Mouse (Mus musculus) liver, adult 2 months (tissue): ENCODE measurements around the gene Lap3. TPM values are rescaled to one million over a fixed set of nuclear protein-coding genes. Genes with fewer than 3 reads are reported as not detected.
A peak's percentile ranks its signal among the peaks of the same experiment; 100 is the strongest.

Experiments used
- DNase-seq: peaks from one replicate; pipeline ENCODE4 v3.0.0-alpha.2; 2011; ENCODE audit warnings: low read depth, low spot score; ENCODE audit errors: extremely low read depth
- H3K27ac ChIP-seq: fragments of 200-500 bp; replicated peaks from 2 replicates; pipeline ENCODE4 v1.5.1; 2012; ENCODE audit warnings: low read depth, mild to moderate bottlenecking, control low read depth, inconsistent platforms, low read length; ENCODE audit not compliant: insufficient read depth
- H3K27me3 ChIP-seq: fragments of 200-500 bp; 2 replicates; pipeline ENCODE4 v1.6.1; 2012; ENCODE audit warnings: mild to moderate bottlenecking, moderate library complexity, low read length, inconsistent platforms; ENCODE audit not compliant: control insufficient read depth, insufficient read depth
- H3K36me3 ChIP-seq: fragments of 200-500 bp; 2 replicates; pipeline ENCODE4 v1.6.1; 2012; ENCODE audit warnings: low read length, inconsistent platforms; ENCODE audit not compliant: control insufficient read depth, insufficient read depth
- H3K4me1 ChIP-seq: fragments of 200-500 bp; 2 replicates; pipeline ENCODE4 v1.6.1; 2011; ENCODE audit warnings: low read length; ENCODE audit not compliant: control insufficient read depth, insufficient read depth
- H3K4me3 ChIP-seq: fragments of 200-500 bp; 2 replicates; pipeline ENCODE4 v1.5.1; 2011; ENCODE audit warnings: low read depth, mild to moderate bottlenecking, control low read depth, low read length, moderate library complexity; ENCODE audit not compliant: insufficient read depth
- H3K79me2 ChIP-seq: fragments of 200-500 bp; 2 replicates; pipeline ENCODE4 v1.6.1; 2012; ENCODE audit warnings: inconsistent platforms, mild to moderate bottlenecking, low read length, moderate library complexity; ENCODE audit not compliant: control insufficient read depth, insufficient read depth
- H3K9ac ChIP-seq: fragments of 200-500 bp; 2 replicates; pipeline ENCODE4 v1.6.1; 2012; ENCODE audit warnings: low read depth, mild to moderate bottlenecking, control low read depth, inconsistent platforms, low read length
- CTCF ChIP-seq: fragments of 200-500 bp; IDR thresholded peaks from 2 replicates; pipeline ENCODE4 v1.5.1; 2011; ENCODE audit warnings: low read depth, low read length, control low read depth
- POLR2A ChIP-seq: fragments of 200-500 bp; IDR thresholded peaks from 2 replicates; pipeline ENCODE4 v1.6.1; 2011; ENCODE audit warnings: low read length, control low read depth; ENCODE audit not compliant: insufficient read depth; ENCODE audit errors: extremely low read depth
- WGBS: fragments of 180-500 bp; shearing (Covaris S2); methylation state at CpG from one replicate; pipeline ENCODE4 v1.1.7; 2018; 5-methylcytosine and 5-hydroxymethylcytosine counted together
- polyA plus RNA-seq: library from polyadenylated mRNA; depleted of rRNA; stranded (reverse); fragments of >200 nt; gene quantifications from 2 replicates; pipeline ENCODE4 v1.2.3, GENCODE M21; 2012
- total RNA-seq: library from RNA; depleted of rRNA; stranded (reverse); fragments of >200 nt; gene quantifications from 2 replicates; pipeline ENCODE4 v1.2.3, GENCODE M21; 2014

Gene Lap3
- total and polyA plus RNA-seq, 2 experiments, result 92.9 to 300 TPM

- no peak for DNase-seq
- H3K79me2 ChIP-seq, result peaks cover 5% of the 10 kb centered on the region; the same call in 1 of the 2 replicates
- no peaks in the 10 kb centered on the region for H3K27me3 ChIP-seq
- no peak overlapping the region for H3K27ac ChIP-seq
- TF ChIP-seq CTCF (no peak), POLR2A (no peak)
- WGBS, result 94% methylated on average over 4 of the region's 4 CpGs
- H3K9ac ChIP-seq, result no peak overlapping the region
- no peak overlapping the region for H3K4me3 ChIP-seq
- H3K36me3 ChIP-seq, result peaks cover 52% of the 10 kb centered on the region
- no peaks in the 10 kb centered on the region for H3K4me1 ChIP-seq
These were observed 33.2 kb downstream of the Lap3 start for GRCm38 (mm10) chr5:45526338-45526737.

DNA sequence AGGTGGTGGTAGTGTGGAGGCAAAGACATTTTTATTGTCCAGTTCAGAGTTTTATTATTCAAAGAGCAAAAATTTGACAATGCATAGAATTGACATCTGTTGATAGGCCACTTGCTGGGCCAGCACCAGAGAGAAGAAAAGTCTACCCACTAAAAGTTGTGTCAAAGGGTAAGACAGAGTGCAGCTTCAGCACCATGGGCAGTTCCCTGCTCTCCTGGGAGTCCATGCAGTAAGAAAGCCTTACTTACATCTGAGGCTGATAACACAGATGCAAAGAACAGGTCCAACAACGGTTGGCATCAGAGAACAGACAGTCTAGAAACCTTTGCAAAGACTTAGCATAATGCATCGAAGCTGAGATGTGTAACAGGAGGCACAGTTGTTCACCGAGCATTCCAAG is 36.5 kb downstream of the Lap3 start:
- peaks cover 4% of the 10 kb centered on the region for H3K4me1 ChIP-seq
- H3K27me3 ChIP-seq, result no peaks in the 10 kb centered on the region
- peaks cover 42% of the 10 kb centered on the region for H3K36me3 ChIP-seq
- no peak for TF ChIP-seq POLR2A
- TF ChIP-seq CTCF, result no peak
- no peak overlapping the region for H3K27ac ChIP-seq
- H3K4me3 ChIP-seq, result no peak overlapping the region
- no peaks in the 10 kb centered on the region for H3K79me2 ChIP-seq
- no peak overlapping the region for H3K9ac ChIP-seq
- WGBS, result 89% methylated on average over 3 of the region's 3 CpGs
- no peak for DNase-seq

DNA sequence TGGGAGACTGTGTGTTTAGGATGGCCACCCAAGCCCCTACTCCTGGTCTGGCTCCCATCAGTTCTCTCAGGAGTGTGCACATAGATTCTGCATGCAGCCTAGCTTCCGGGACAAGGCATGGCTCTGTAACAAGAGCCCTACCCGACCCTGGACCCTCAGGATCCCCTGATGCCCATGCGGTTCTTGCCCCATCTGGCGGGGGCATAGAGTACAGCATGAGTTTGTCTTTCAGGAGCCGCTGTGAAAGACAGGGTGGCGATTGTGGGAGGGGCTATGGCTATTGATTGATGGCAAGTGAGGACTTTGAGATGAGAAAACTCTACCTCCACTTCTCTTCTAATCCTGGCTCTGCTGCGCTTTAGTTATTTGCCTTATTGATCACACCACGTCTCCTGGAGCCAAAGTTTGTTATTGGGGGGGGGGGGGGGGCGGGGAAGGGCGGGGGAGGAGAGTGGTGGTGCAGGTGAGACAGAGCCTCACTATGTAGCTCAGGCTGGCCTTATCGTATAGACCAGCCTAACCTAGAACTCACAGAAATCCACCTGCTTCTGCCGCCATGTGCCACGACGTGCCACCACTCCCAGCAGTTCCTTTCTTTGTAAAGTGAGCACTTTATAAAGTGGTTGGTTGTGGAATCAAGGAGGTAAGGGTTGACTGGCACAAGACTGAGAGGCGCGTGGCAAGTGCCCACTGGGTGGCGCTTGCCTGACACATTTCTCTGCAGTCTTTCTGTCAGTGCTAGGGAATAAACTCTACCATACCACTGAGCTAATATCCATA is 41.3 kb downstream of the Lap3 start:
- H3K9ac ChIP-seq, result peak overlapping the region; percentile 61
- H3K4me3 ChIP-seq, result peak overlapping the region; percentile 39; the same call in 1 of the 2 replicates
- 2% methylated on average over 17 of the region's 17 CpGs for WGBS
- H3K36me3 ChIP-seq, result peaks cover 7% of the 10 kb centered on the region
- TF ChIP-seq POLR2A, result no peak
- TF ChIP-seq CTCF, result peak; percentile 92
- no peaks in the 10 kb centered on the region for H3K27me3 ChIP-seq
- peaks cover 4% of the 10 kb centered on the region for H3K4me1 ChIP-seq
- H3K79me2 ChIP-seq, result no peaks in the 10 kb centered on the region
- DNase-seq, result peak; percentile 94
- H3K27ac ChIP-seq, result peak overlapping the region; percentile 83

DNA sequence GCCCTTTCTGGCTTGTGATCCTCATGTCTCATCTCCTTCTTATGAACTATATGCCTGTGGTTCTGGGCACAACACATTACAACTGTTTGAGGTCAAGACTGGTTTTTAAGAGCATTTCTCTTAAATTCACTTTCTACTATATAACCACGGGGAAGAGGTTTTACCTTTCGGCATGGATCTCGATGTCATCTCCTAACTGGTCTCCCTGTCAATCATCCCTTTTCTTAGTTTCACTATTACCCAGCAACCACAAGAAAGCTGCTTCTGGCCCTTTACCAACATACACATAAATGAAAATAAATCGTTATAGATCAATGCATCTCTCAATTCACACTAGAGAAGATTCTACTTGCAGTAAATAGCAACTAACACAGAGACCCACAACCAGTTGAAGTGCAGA is 42.0 kb downstream of the Lap3 start:
- H3K27me3 ChIP-seq, result no peaks in the 10 kb centered on the region
- TF ChIP-seq POLR2A (no peak), CTCF (no peak)
- no peak overlapping the region for H3K4me3 ChIP-seq
- WGBS, result 34% methylated on average over 4 of the region's 4 CpGs
- no peak overlapping the region for H3K9ac ChIP-seq
- DNase-seq, result no peak
- H3K36me3 ChIP-seq, result peaks cover 4% of the 10 kb centered on the region
- peaks cover 4% of the 10 kb centered on the region for H3K4me1 ChIP-seq
- H3K79me2 ChIP-seq, result no peaks in the 10 kb centered on the region
- no peak overlapping the region for H3K27ac ChIP-seq

GRCm38 (mm10) chr5:45539502-45539901 is 46.3 kb downstream of the Lap3 start:
- TF ChIP-seq POLR2A, result no peak
- TF ChIP-seq CTCF, result peak; percentile 39
- no peaks in the 10 kb centered on the region for H3K79me2 ChIP-seq
- H3K27ac ChIP-seq, result no peak overlapping the region
- no peaks in the 10 kb centered on the region; the same call in 1 of the 2 replicates for H3K4me1 ChIP-seq
- H3K9ac ChIP-seq, result no peak overlapping the region
- DNase-seq, result no peak
- no peak overlapping the region for H3K4me3 ChIP-seq
- H3K36me3 ChIP-seq, result no peaks in the 10 kb centered on the region
- H3K27me3 ChIP-seq, result no peaks in the 10 kb centered on the region
- 61% methylated on average over 10 of the region's 10 CpGs for WGBS

DNA sequence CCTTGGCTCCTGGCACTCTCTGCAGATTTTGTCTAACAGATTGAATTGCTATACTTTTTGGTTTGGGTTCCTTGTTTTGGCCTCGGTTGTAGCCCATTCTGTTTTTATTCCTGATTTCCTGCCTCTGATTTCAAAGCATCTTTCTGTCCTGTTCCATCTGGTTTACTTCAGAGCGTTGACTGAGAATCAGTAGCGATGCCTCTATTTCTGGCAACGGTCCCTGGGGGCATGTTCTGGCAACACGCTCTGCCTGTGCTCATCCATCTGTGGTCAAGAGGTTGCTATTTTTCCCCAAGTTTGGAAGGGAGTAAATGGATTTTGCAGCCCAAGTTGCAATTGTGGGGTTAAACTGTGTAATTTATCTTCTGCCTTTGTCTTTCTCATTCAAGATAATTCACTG is 50.2 kb downstream of the Lap3 start:
- WGBS, result 82% methylated on average over 5 of the region's 5 CpGs
- TF ChIP-seq POLR2A, result no peak
- no peak for TF ChIP-seq CTCF
- Histone ChIP-seq H3K79me2 (no peaks in the 10 kb centered on the region), H3K27me3 (no peaks in the 10 kb centered on the region), H3K4me3 (no peak overlapping the region), H3K4me1 (no peaks in the 10 kb centered on the region), H3K36me3 (no peaks in the 10 kb centered on the region), H3K9ac (no peak overlapping the region), H3K27ac (no peak overlapping the region)
- no peak for DNase-seq
